Mouse (Mus musculus) midbrain, embryonic 12.5 days (tissue): Measurements from ENCODE around the gene Gm10282. TPM values are rescaled to one million over a fixed set of nuclear protein-coding genes. Genes with fewer than 3 reads are reported as not detected.

Experiments
- ATAC-seq: fragments of 200-750 bp; cut with Nextera tagmentation; 2 replicates; pipeline ENCODE4 v1.8.0; 2017; ENCODE audit warnings: low read depth, moderate TSS enrichment, moderate library complexity; ENCODE audit not compliant: low FRiP score
- H3K27ac ChIP-seq: fragments of 300-500 bp; sonication (generic); replicated peaks from 2 replicates; pipeline ENCODE4 v1.5.1; 2016; ENCODE audit warnings: mild to moderate bottlenecking
- H3K27me3 ChIP-seq: fragments of 300-500 bp; sonication (generic); 2 replicates; pipeline ENCODE4 v1.6.1; 2016; ENCODE audit warnings: mild to moderate bottlenecking
- H3K36me3 ChIP-seq: fragments of 300-500 bp; sonication (generic); 2 replicates; pipeline ENCODE4 v1.6.1; 2016
- H3K4me1 ChIP-seq: fragments of 300-500 bp; sonication (generic); 2 replicates; pipeline ENCODE4 v1.6.1; 2016
- H3K4me2 ChIP-seq: fragments of 300-500 bp; sonication (generic); replicated peaks from 2 replicates; pipeline ENCODE4 v1.6.1; 2016; ENCODE audit warnings: mild to moderate bottlenecking, moderate library complexity
- H3K4me3 ChIP-seq: fragments of 300-500 bp; sonication (generic); 2 replicates; pipeline ENCODE4 v1.5.1; 2016; ENCODE audit warnings: mild to moderate bottlenecking
- H3K9ac ChIP-seq: fragments of 300-500 bp; sonication (generic); replicated peaks from 2 replicates; pipeline ENCODE4 v1.6.1; 2016; ENCODE audit warnings: mild to moderate bottlenecking, moderate library complexity
- H3K9me3 ChIP-seq: fragments of 300-500 bp; sonication (generic); 2 replicates; pipeline ENCODE4 v1.6.1; 2016; ENCODE audit warnings: mild to moderate bottlenecking
- WGBS: fragments of 180-500 bp; shearing (Covaris S2); methylation state at CpG from one replicate; pipeline ENCODE4 v1.1.7; 2016; 5-methylcytosine and 5-hydroxymethylcytosine counted together
- polyA plus RNA-seq: library from polyadenylated mRNA; unstranded; fragments of >200 nt; fragmentation: Nextera tagmentation; extraction: Ambion mirVana; gene quantifications from 2 replicates; pipeline ENCODE4 v1.2.1, GENCODE M21; 2016

Gm10282 gene
- polyA plus RNA-seq, 1 experiment from 2014 or later: 25.7 TPM

DNA sequence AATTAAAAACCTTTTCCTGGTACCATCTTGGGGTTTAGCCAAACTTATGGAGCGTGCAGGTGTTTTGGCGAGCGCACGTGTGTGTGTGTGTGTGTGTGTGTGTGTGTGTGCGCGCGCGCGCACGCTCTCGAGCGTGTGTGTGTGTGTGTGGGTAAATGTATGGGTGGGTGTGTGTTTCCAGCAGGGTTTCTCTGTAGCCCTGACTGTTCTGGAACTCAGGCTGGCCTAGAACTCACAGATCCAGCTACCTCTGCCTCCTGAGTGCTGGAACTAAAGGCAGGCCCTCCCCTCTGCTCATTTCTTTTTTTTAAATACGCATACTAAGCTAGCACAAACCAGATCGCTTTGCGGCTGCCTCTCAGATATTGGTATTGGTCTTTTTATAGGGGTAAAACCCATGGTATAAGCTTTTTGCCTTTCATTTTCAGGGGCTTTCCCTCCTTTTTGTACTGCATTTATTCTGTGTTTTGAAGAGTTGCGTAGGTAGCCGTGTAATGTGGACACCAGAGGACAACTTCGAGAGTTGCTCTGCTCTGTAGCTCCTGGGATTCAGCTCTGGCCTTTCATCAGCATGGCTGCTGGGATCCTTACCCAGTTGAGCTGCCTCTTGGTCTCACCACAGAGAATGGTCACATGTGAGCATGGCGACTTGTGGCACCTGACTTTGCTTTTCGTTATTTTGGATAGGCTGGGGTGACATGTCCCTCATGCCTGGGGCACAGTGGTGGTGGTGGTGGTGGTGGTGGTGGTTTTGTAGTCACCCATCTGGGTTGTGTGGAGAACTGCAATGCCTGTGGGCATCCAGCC, 16.8 kb upstream of the Gm10282 start:
- peaks cover 66% of the 10 kb centered on the region for H3K27me3 ChIP-seq
- no peak overlapping the region for H3K27ac ChIP-seq
- H3K9ac ChIP-seq: no peak overlapping the region
- H3K36me3 ChIP-seq: no peaks in the 10 kb centered on the region
- H3K4me2 ChIP-seq: no peak overlapping the region
- no peak overlapping the region for H3K4me3 ChIP-seq
- no peak for ATAC-seq
- no peaks in the 10 kb centered on the region for H3K9me3 ChIP-seq
- 88% methylated on average over 20 of the region's 20 CpGs for WGBS
- H3K4me1 ChIP-seq: peaks cover 14% of the 10 kb centered on the region

DNA sequence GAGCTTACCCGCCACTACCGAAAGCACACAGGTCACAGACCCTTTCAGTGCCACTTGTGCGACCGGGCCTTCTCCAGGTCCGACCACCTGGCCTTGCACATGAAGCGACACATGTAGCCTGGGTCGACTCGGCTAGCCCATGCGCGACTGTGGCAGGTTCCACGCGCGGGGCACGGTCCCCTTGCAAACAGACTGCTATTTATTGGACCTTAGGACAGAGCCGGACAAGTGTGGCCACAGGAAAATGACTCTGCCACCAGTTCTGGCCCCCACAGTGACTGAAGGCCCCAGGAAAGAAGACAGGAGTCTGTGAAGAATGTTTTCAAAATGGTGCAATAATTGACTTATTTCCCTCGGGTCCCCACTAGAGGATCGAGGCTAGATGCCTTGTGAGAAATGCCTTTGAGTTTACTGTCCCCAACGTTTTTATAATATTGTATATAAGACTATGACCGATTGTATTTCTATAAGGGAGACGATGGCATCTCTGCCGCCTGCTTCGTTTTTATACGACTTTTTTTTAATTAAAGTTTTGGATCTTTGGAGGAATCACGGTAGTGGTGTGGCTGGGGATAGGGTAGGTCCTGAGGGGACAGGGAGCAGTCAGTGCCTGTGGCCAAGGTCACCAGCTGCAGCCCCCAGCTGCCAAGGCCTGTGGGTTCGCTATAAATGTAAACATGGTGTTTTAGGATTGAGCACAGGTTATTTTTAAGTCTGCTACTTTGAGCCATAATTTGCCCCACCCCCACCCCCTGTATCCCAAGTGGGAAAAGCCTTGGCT, 15.9 kb upstream of the Gm10282 start:
- 67% methylated on average over 25 of the region's 25 CpGs for WGBS
- Histone ChIP-seq H3K4me2 (no peak overlapping the region), H3K9ac (no peak overlapping the region), H3K9me3 (no peaks in the 10 kb centered on the region), H3K36me3 (no peaks in the 10 kb centered on the region), H3K27me3 (peaks cover 66% of the 10 kb centered on the region), H3K4me1 (peaks cover 18% of the 10 kb centered on the region), H3K27ac (no peak overlapping the region), H3K4me3 (0 out of 2 replicates have a peak overlapping the region, but pooled peaks have one; percentile 1)
- no peak for ATAC-seq

DNA sequence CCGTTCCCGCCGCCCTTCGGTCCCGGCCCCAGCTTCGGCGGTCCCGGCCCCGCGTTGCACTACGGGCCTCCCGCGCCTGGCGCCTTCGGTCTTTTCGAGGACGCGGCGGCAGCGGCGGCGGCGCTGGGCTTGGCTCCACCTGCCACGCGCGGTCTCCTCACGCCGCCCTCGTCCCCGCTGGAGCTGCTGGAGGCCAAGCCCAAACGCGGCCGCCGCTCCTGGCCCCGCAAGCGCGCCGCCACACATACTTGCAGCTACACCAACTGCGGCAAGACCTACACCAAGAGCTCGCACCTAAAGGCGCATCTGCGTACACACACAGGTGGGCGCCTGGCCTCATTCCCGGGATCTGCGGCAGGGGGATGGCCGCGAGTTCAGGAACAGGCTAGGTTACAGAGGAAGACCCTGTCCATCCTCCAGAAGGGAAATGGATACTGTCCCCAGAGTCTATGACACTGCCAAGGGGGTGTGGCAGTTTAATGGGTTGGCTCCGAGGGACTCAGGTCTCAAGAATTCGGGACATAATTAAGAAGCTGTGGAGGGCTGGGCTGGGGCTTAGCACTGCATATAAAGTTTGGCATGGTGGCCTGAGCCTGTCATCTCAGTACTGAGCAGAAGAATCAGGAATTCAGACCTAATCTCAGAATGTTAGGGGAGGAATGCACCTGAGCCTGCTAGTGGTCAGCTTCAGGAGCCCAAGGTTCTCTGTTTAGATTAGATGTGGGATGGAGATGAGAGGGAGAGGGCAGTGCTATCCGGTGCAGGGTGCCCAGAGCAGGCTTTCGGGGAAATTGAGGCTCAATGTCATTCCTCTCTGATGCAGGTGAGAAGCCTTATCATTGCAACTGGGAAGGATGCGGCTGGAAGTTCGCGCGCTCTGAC, 15.1 kb upstream of the Gm10282 start:
- peak overlapping the region; percentile 52 for H3K4me3 ChIP-seq
- no peaks in the 10 kb centered on the region for H3K9me3 ChIP-seq
- H3K27ac ChIP-seq: no peak overlapping the region
- peak overlapping the region; percentile 76 for H3K4me2 ChIP-seq
- 8% methylated on average over 52 of the region's 55 CpGs for WGBS
- peaks cover 18% of the 10 kb centered on the region for H3K4me1 ChIP-seq
- H3K9ac ChIP-seq: peak overlapping the region; percentile 46
- peaks cover 66% of the 10 kb centered on the region for H3K27me3 ChIP-seq
- H3K36me3 ChIP-seq: no peaks in the 10 kb centered on the region
- no peak for ATAC-seq

DNA sequence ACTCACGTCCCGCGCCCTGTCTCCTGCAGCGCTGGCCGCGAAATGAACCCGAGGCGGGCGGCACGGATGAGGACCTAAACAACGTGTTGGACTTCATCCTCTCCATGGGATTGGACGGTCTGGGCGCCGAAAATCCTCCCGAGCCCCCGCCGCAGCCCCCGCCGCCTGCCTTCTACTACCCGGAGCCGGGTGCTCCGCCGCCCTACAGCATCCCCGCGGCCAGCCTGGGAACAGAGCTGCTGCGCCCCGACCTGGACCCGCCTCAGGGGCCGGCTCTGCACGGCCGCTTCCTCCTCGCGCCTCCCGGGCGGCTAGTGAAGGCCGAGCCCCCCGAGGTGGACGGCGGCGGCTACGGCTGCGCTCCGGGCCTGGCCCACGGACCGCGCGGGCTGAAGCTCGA, 14.3 kb upstream of the Gm10282 start:
- 1% methylated on average over 47 of the region's 48 CpGs for WGBS
- Histone ChIP-seq H3K27ac (no peak overlapping the region), H3K27me3 (peaks cover 63% of the 10 kb centered on the region), H3K36me3 (no peaks in the 10 kb centered on the region), H3K4me3 (peak overlapping the region; percentile 52), H3K4me2 (peak overlapping the region; percentile 76), H3K9ac (peak overlapping the region; percentile 46), H3K4me1 (peaks cover 18% of the 10 kb centered on the region), H3K9me3 (no peaks in the 10 kb centered on the region)
- ATAC-seq: 0 out of 2 replicates have a peak, but pooled peaks have one; percentile 11

GRCm38 (mm10) chr8:72318801-72319322, 13.8 kb upstream of the Gm10282 start, which contains the start of gene Klf2:
Gene Klf2, plus strand, starts transcription at chr8:72319033.
- Histone ChIP-seq H3K27ac (no peak within 1 kb of the TSS), H3K4me1 (peaks cover 18% of the 10 kb centered on the region), H3K36me3 (no peaks in the 10 kb centered on the region), H3K27me3 (peaks cover 60% of the 10 kb centered on the region), H3K4me3 (peak within 1 kb of the TSS; percentile 52), H3K9ac (peak within 1 kb of the TSS; percentile 46), H3K9me3 (no peaks in the 10 kb centered on the region), H3K4me2 (peak within 1 kb of the TSS; percentile 76)
- peak; percentile 93 for ATAC-seq
- under 1% methylated on average over 46 of the region's 46 CpGs for WGBS

DNA sequence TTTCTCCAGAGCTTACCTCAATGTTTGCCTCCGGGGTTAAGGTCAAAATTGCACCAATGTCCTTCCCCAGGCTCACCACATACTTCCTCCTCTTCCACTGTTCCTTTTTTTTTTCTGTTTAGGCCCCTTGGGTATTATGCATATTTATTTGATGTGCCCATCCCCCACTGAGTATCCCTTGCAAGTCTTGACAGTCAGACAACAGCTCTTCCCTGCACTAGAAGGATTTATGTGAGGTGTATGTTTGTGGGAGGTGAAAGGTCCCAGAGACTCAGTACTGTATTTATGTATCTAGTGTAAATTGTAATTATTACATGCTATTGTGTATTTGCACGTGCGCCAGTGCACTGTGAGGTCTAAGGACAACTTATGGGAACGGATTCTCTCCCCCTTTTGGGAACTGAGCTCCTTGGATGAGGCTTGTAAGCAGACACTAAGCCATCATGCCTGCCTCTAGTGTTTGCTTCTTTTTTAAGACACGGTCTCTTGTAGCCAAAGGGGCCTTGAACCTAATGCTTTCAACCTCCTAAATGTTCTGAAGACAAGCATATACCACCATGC, 12.8 kb upstream of the Gm10282 start:
- Histone ChIP-seq H3K4me2 (no peak overlapping the region), H3K4me1 (peaks cover 18% of the 10 kb centered on the region), H3K27me3 (peaks cover 53% of the 10 kb centered on the region), H3K36me3 (no peaks in the 10 kb centered on the region), H3K4me3 (no peak overlapping the region), H3K27ac (no peak overlapping the region), H3K9me3 (no peaks in the 10 kb centered on the region), H3K9ac (no peak overlapping the region)
- no peak for ATAC-seq
- WGBS: 52% methylated on average over 5 of the region's 5 CpGs

DNA sequence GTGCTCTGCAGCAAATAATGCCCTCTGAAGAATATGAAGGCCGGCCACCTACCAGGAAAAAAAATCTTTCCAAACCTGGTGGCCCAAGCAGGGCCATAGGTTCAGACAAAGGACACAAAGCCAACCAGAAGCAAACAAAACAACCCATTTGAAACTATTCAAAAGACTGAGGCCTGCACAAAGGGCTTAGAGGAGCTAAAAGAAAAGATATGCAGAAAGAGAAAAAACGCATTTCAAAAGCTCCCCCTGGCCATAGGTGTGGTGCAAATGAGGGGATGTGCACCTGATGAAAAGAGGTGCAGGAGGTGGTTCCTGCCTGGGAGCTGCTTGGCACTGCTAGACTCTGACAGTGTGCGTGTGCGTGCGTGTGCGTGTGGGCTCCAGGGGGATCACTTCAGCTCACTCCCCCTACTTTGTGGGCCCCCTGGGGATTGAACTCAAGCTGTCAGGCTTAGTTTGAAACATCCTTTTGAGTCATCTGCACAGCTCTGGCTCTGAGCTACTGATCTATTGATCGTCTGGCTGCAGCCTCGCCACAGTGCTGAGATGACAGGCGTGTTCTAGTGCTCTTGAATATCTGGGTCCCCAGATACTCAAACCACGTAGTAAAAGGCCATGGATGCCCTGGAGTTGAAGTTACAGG, 11.1 kb upstream of the Gm10282 start:
- peaks cover 19% of the 10 kb centered on the region for H3K4me1 ChIP-seq
- H3K4me3 ChIP-seq: no peak overlapping the region
- H3K36me3 ChIP-seq: no peaks in the 10 kb centered on the region
- no peak overlapping the region for H3K27ac ChIP-seq
- H3K9ac ChIP-seq: no peak overlapping the region
- H3K9me3 ChIP-seq: no peaks in the 10 kb centered on the region
- H3K4me2 ChIP-seq: no peak overlapping the region
- no peak for ATAC-seq
- peaks cover 37% of the 10 kb centered on the region for H3K27me3 ChIP-seq
- 11% methylated on average over 10 of the region's 10 CpGs for WGBS

DNA sequence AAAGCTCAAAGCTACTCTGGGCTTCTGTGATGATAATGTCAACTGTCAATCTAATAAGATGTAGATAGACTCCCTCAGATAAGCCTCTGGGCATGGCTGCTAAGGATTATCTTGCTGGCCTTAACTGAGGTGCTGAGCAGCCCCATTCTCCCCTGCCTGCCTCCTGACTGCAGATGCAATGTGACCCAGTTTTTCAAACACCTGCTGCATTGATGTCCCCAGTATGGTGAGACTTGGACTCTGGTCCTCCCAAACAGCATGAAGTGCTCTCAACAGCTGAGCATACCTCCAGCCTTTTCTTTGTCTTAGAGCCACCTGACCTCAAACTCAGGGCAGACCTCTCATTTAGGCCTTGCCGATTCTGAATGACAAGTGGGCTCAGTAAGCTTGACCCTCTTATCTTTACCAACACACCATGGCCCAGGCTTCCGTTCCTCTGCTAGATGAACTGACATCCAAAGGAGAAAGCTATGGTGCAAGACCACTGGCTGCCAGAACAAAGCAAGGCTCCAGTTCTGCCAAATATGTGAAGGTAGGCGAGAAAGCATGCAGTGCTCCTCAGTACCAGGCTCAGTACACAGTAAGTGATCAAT, 8.0 kb upstream of the Gm10282 start:
- Histone ChIP-seq H3K4me2 (no peak overlapping the region), H3K4me3 (no peak overlapping the region), H3K27me3 (peaks cover 8% of the 10 kb centered on the region; the same call in 1 of the 2 replicates), H3K36me3 (no peaks in the 10 kb centered on the region), H3K9me3 (no peaks in the 10 kb centered on the region), H3K4me1 (peaks cover 13% of the 10 kb centered on the region; the same call in 1 of the 2 replicates), H3K9ac (no peak overlapping the region), H3K27ac (no peak overlapping the region)
- WGBS: 70% methylated on average over 3 of the region's 3 CpGs
- ATAC-seq: no peak

GRCm38 (mm10) chr8:72310849-72311506, 5.9 kb upstream of the Gm10282 start:
- ATAC-seq: no peak
- Histone ChIP-seq H3K27me3 (no peaks in the 10 kb centered on the region), H3K4me3 (no peak overlapping the region), H3K36me3 (no peaks in the 10 kb centered on the region), H3K9ac (no peak overlapping the region), H3K27ac (no peak overlapping the region), H3K9me3 (no peaks in the 10 kb centered on the region), H3K4me2 (no peak overlapping the region), H3K4me1 (peaks cover 9% of the 10 kb centered on the region; the same call in 1 of the 2 replicates)
- WGBS: 58% methylated on average over 8 of the region's 8 CpGs

DNA sequence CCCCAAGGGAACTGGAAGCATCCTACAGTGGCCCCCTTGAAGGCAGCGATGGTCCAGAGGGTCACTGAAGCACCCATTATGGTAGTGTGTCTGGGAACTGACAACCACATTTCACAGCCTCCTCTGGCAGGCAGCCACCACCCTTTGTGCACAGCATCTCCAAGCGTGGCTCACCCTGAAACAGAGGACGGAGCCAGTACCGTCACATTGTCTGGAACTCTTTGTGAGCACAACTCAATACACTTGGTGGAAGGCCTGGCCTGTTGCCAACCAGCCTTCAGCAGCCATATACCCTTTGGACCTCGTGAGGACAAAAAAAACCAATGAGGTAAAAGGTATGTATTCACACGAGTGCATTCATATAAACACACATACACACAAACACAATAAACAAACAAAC, 3.2 kb upstream of the Gm10282 start:
- Histone ChIP-seq H3K27ac (no peak overlapping the region), H3K27me3 (no peaks in the 10 kb centered on the region), H3K36me3 (no peaks in the 10 kb centered on the region), H3K9ac (no peak overlapping the region), H3K4me1 (peaks cover 9% of the 10 kb centered on the region; the same call in 1 of the 2 replicates), H3K4me3 (no peak overlapping the region), H3K4me2 (no peak overlapping the region), H3K9me3 (no peaks in the 10 kb centered on the region)
- ATAC-seq: no peak; the same call in 1 of the 2 replicates
- 70% methylated on average over 6 of the region's 6 CpGs for WGBS
